Mouse (Mus musculus): ENCODE data around the gene Nat10. TPM values are rescaled to one million over a fixed set of nuclear protein-coding genes. Genes with fewer than 3 reads are reported as not detected.

Gene Nat10
- polyA plus RNA-seq, 1 experiment from 2014 or later = 23.7 TPM

DNA sequence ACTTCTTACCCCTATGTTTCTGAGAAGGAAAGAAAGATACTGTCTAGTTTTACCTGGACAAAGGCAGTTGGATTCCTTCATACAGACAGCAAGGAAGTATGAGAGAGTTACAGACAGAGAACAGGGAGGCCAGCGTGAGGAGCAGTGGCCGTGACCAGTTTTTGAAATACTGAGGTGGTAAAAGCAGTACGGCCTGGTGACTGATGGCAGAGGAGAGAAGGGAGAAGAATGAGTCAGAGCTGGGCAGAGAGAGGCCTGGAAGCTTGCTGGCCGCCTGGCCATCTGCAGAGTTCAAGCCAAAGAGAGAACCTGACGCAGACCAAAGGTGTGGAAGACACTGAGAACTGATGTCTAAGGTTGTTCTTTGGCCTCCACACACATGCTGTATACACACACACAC is 85.7 kb downstream of the Nat10 start:
- Histone ChIP-seq H3K27me3 (no peaks in the 10 kb centered on the region), H3K36me3 (no peaks in the 10 kb centered on the region), H3K4me1 (peaks cover 11% of the 10 kb centered on the region; the same call in 1 of the 2 replicates), H3K4me2 (no peak overlapping the region), H3K9ac (no peak overlapping the region), H3K9me3 (no peaks in the 10 kb centered on the region), H3K4me3 (no peak overlapping the region), H3K27ac (no peak overlapping the region)
- ATAC-seq (ENCODE audit: borderline replicate concordance, extremely low read depth, low FRiP score, low TSS enrichment) = no peak
- WGBS = 91% methylated on average over 5 of the region's 5 CpGs

DNA sequence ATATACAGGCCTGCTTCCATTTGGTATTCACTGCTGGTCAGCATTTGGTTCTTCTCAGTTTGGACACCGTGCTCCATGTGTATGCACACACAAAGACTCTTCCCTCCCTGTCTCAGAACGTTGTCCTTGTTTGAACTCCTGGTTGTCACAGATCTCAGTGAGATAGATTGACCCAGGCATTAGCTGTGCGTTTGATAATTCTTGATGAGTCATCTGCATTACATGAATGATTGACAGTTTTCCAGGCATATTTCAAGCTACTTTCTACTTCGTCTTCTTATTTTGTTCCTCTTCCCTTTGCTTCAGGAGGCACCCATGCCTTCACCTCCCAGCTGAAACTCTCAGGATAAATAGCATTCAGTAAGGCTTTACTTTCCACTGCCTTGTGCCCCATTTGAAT is 87.5 kb downstream of the Nat10 start:
- Histone ChIP-seq H3K9me3 (no peaks in the 10 kb centered on the region), H3K4me3 (no peak overlapping the region), H3K36me3 (no peaks in the 10 kb centered on the region), H3K4me1 (peaks cover 11% of the 10 kb centered on the region; the same call in 1 of the 2 replicates), H3K4me2 (no peak overlapping the region), H3K27ac (no peak overlapping the region), H3K27me3 (no peaks in the 10 kb centered on the region), H3K9ac (no peak overlapping the region)
- 70% methylated on average over 4 of the region's 4 CpGs for WGBS
- ATAC-seq (ENCODE audit: borderline replicate concordance, extremely low read depth, low FRiP score, low TSS enrichment) = no peak

DNA sequence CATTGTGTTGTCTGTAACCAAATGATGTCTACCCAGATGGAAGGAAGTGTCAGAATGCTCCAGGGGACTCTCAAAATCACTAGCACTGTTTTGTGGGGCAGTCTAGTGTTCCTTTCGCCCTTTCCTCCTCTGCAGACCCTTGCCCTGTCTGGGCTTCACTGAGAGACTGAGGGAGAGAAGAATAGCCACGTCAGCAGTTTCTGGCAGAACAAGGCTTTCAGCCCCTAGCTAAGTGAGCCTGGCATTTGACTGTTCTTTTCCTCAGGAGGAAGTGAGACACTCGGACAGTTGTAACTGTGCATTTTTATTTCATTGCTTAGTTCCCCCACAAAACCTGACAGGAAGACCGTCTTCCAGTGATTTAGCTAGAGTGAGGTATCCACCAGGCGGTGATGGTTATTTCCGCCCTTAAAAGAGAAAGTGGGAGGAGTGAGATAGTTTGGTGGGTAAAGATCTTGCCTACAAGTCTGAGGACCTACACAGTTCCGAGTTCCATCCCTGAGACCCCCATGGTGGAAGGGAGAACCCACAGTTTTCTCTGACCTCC is 88.4 kb downstream of the Nat10 start:
- Histone ChIP-seq H3K27me3 (no peaks in the 10 kb centered on the region), H3K36me3 (no peaks in the 10 kb centered on the region), H3K4me1 (peaks cover 16% of the 10 kb centered on the region), H3K27ac (peak overlapping the region; percentile 8; the same call in 1 of the 2 replicates), H3K4me2 (no peak overlapping the region), H3K9me3 (no peaks in the 10 kb centered on the region), H3K4me3 (no peak overlapping the region), H3K9ac (no peak overlapping the region)
- ATAC-seq (ENCODE audit: borderline replicate concordance, extremely low read depth, low FRiP score, low TSS enrichment) = no peak
- 73% methylated on average over 7 of the region's 7 CpGs for WGBS

Other genes starting within 250 kb of the Nat10 start
- gene Abtb2, start 195.0 kb downstream of the Nat10 start, polyA plus RNA-seq (2015; fragmentation: Nextera tagmentation; extraction: Ambion mirVana) = 8.3 and 8.5 TPM in 2 replicates
- gene Caprin1, start 36.4 kb upstream of the Nat10 start, polyA plus RNA-seq (2015; fragmentation: Nextera tagmentation; extraction: Ambion mirVana) = 311 and 317 TPM in 2 replicates
- 35.1 and 38.2 TPM in 2 replicates for gene Lmo2, start 196.7 kb upstream of the Nat10 start, polyA plus RNA-seq (2015; fragmentation: Nextera tagmentation; extraction: Ambion mirVana)

Data from lung, embryonic 15.5 days (tissue).